Mouse (Mus musculus): Measurements from ENCODE around the gene Tmem9b.

GRCm38 (mm10) chr7:109703190-109704015 is 49.3 kb downstream of the Tmem9b start, which contains the start of the genes St5 and Akip1:
- TF ChIP-seq CTCF (IDR thresholded peaks at IDR 0.05; ENCODE audit: low read depth, low read length): no peak
- TF ChIP-seq POLR2A (IDR thresholded peaks at IDR 0.05; ENCODE audit: insufficient read depth, low read length): peak; percentile 45

All from ES-Bruce4 (cell line).